Mouse (Mus musculus): ENCODE measurements at regions not wholly inside any gene's neighbourhood (a gene's known extent, or its start where the extent isn't known, plus 50 kb on each side); places are given as distances from the start of the nearest gene placed in this dataset.

GRCm38 (mm10) chr7:118042914-118043313 lies 73.1 kb downstream of the Rps15a start:
- no peak for ATAC-seq (replicated peaks; ENCODE audit: low FRiP score, poor library complexity, severe bottlenecking)

- no peak for ATAC-seq (replicated peaks; ENCODE audit: low FRiP score, poor library complexity, severe bottlenecking)
Observed at GRCm38 (mm10) chr7:118039862-118040261, 76.1 kb downstream of the Rps15a start.

- ATAC-seq (replicated peaks; ENCODE audit: low FRiP score, poor library complexity, severe bottlenecking), result no peak
Observed at GRCm38 (mm10) chr7:118037062-118037461, 78.9 kb downstream of the Rps15a start.

- no peak for ATAC-seq (replicated peaks; ENCODE audit: low FRiP score, poor library complexity, severe bottlenecking)
Observed at GRCm38 (mm10) chr7:118026106-118026526, 89.9 kb downstream of the Rps15a start.

- no peak for ATAC-seq (replicated peaks; ENCODE audit: low FRiP score, poor library complexity, severe bottlenecking)
Observed at GRCm38 (mm10) chr7:118004620-118005019, 111.4 kb downstream of the Rps15a start.

GRCm38 (mm10) chr7:118001881-118002280 lies 114.1 kb downstream of the Rps15a start:
- no peak for ATAC-seq (replicated peaks; ENCODE audit: low FRiP score, poor library complexity, severe bottlenecking)

- no peak for ATAC-seq (replicated peaks; ENCODE audit: low FRiP score, poor library complexity, severe bottlenecking)
Observed at GRCm38 (mm10) chr7:118001121-118001520, 114.9 kb downstream of the Rps15a start.

GRCm38 (mm10) chr7:117982177-117982576 lies 133.8 kb downstream of the Rps15a start:
- no peak for ATAC-seq (replicated peaks; ENCODE audit: low FRiP score, poor library complexity, severe bottlenecking)

- no peak for ATAC-seq (replicated peaks; ENCODE audit: low FRiP score, poor library complexity, severe bottlenecking)
Observed at GRCm38 (mm10) chr7:117971176-117971575, 144.8 kb downstream of the Rps15a start.

GRCm38 (mm10) chr7:117943435-117943834 lies 172.6 kb downstream of the Rps15a start:
- ATAC-seq (replicated peaks; ENCODE audit: low FRiP score, poor library complexity, severe bottlenecking), result no peak

GRCm38 (mm10) chr7:117939618-117940017 lies 176.4 kb downstream of the Rps15a start:
- no peak for ATAC-seq (replicated peaks; ENCODE audit: low FRiP score, poor library complexity, severe bottlenecking)

GRCm38 (mm10) chr7:117934908-117935307 lies 181.1 kb downstream of the Rps15a start:
- ATAC-seq (replicated peaks; ENCODE audit: low FRiP score, poor library complexity, severe bottlenecking), result no peak

GRCm38 (mm10) chr7:117931234-117931895 lies 184.6 kb downstream of the Rps15a start:
- no peak for ATAC-seq (replicated peaks; ENCODE audit: low FRiP score, poor library complexity, severe bottlenecking)

- ATAC-seq (replicated peaks; ENCODE audit: low FRiP score, poor library complexity, severe bottlenecking), result no peak
Observed at GRCm38 (mm10) chr7:117930392-117930791, 185.6 kb downstream of the Rps15a start.

- no peak for ATAC-seq (replicated peaks; ENCODE audit: low FRiP score, poor library complexity, severe bottlenecking)
Observed at GRCm38 (mm10) chr7:117926396-117926795, 189.6 kb downstream of the Rps15a start.

- no peak for ATAC-seq (replicated peaks; ENCODE audit: low FRiP score, poor library complexity, severe bottlenecking)
Observed at GRCm38 (mm10) chr7:117922270-117922669, 193.7 kb downstream of the Rps15a start.

GRCm38 (mm10) chr7:117918206-117918995 lies 197.6 kb downstream of the Rps15a start:
- ATAC-seq (replicated peaks; ENCODE audit: low FRiP score, poor library complexity, severe bottlenecking), result no peak

GRCm38 (mm10) chr7:117916915-117917314 lies 199.1 kb downstream of the Rps15a start:
- no peak for ATAC-seq (replicated peaks; ENCODE audit: low FRiP score, poor library complexity, severe bottlenecking)

- ATAC-seq (replicated peaks; ENCODE audit: low FRiP score, poor library complexity, severe bottlenecking), result no peak
Observed at GRCm38 (mm10) chr7:117912453-117912852, 203.5 kb downstream of the Rps15a start.

GRCm38 (mm10) chr7:117911062-117911461 lies 204.9 kb downstream of the Rps15a start:
- no peak for ATAC-seq (replicated peaks; ENCODE audit: low FRiP score, poor library complexity, severe bottlenecking)

- no peak for ATAC-seq (replicated peaks; ENCODE audit: low FRiP score, poor library complexity, severe bottlenecking)
Observed at GRCm38 (mm10) chr7:117896528-117896927, 219.5 kb downstream of the Rps15a start.
